Mouse (Mus musculus) CH12.LX (cell line): Measurements from ENCODE around the gene Gas6.

ENCODE experiments used
- EP300 ChIP-seq: IDR thresholded peaks from 2 replicates; pipeline ENCODE4 v1.6.1; 2011; ENCODE audit warnings: low read length, improper control_type of control experiment
- GABPA ChIP-seq: IDR thresholded peaks from 2 replicates; pipeline ENCODE4 v1.6.1; 2012; ENCODE audit warnings: low read depth, low read length, improper control_type of control experiment, inconsistent platforms; ENCODE audit not compliant: insufficient replicate concordance
- MAX ChIP-seq: IDR thresholded peaks from 2 replicates; pipeline ENCODE4 v1.6.1; 2011; ENCODE audit warnings: low read length, improper control_type of control experiment
- MYC ChIP-seq: IDR thresholded peaks from 2 replicates; pipeline ENCODE4 v1.6.1; 2011; ENCODE audit warnings: low read depth, mild to moderate bottlenecking, improper control_type of control experiment, low read length
- SIN3A ChIP-seq: IDR thresholded peaks from 2 replicates; pipeline ENCODE4 v1.6.1; 2012; ENCODE audit warnings: low read length, improper control_type of control experiment, inconsistent platforms
- UBTF ChIP-seq: IDR thresholded peaks from 2 replicates; pipeline ENCODE4 v1.6.1; 2012; ENCODE audit warnings: low read depth, mild to moderate bottlenecking, inconsistent platforms, low read length, improper control_type of control experiment, moderate library complexity

DNA sequence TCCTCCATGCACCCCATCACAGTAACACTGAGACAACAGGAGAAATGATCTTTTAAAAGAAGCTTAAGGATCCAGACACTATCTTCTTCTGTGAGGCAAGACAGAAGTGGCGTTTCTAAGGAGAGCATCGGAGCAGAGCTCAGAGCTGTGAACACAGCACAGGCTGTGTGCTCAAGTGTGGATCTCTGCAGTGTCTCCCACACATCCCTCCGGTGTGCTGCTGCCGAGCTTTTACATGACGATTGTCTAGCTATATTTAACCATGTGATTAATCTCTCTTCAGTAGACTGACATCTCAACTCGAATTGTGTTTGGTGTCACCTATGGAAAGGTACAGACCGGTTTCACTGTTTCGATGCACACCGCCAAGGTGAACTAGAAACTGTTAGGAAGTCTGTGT, 25.2 kb upstream of the Gas6 start:
- TF ChIP-seq MAX: no peak
- TF ChIP-seq MYC: no peak
- no peak for TF ChIP-seq EP300
- no peak for TF ChIP-seq SIN3A
- no peak for TF ChIP-seq UBTF
- TF ChIP-seq GABPA: no peak
